Mouse (Mus musculus): ENCODE measurements around the gene Chd5.

The Chd5 gene

GRCm38 (mm10) chr4:152318517-152319234, 19.8 kb upstream of the Chd5 start, which contains the start of gene Rnf207:
Gene Rnf207, minus strand, starts transcription at chr4:152318993.
- no peak for DNase-seq

- DNase-seq: no peak
Measured at GRCm38 (mm10) chr4:152321464-152321863, 17.0 kb upstream of the Chd5 start.

- no peak for DNase-seq
Measured at GRCm38 (mm10) chr4:152324641-152325562, 13.5 kb upstream of the Chd5 start.

DNA sequence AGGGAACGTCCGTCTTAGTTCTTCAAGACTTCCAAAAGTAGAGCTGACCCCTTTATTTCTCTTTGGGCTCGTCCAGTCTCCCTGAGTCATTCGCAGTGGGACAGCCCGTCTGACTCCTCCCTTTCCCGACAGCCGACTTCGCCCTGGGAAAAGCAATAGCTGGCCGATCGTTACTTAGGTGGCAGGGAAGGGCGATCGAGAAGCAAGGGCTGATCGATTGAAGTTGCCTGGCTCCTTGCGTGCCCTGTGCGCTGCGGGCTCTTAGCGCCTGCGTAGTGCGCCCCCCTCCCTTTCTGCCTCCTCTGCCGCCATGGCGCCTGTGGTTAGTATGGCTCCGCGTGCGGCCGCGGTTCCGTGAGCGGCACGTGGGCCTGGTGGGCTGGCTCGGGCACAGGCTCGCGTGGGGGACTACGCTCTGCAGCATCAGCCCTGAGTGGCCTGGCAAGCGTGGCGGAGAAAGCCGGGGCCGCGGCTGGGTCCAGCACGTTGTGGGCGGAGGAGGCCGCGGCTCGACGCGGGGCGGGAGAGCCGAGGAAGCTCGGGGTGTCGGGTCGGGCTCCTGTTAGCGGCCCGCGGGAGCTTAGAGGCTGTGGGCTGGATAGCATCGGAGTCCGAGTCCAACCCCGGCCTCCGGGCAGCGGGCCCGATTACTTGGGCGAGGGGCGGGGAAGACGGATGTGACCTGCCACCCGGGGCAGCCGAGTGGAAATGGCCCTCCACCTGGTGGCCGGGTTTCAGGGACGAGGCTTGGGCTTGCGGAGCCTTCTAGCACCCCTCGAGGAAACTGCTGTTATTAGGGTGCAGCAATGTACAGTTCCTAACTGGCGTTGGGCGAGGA, 12.7 kb upstream of the Chd5 start, which contains the start of gene Rpl22:
Gene Rpl22 (plus strand): TSS at position 169 of the 838 bp plus-strand sequence.
- peak; percentile 96 for DNase-seq

DNA sequence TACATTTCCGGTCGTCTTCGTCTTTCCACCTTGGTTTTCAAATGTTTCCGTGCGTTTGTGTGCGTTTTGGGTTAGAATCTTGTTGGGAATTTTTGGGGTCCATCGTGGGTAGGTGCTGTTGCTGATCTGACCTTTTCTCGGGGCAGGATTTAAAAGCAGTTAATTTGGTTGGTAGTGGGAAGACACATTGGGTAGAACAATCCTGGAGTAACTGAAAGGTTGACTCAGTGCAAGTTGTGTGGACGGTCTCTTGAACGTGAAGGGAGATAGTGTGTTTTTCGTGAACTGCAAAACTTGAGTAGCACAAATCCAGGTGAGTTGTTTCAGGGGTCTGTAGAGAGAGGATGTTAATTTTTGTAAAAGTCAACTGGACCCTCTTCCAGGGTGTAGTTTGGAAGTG, 11.9 kb upstream of the Chd5 start:
- no peak for DNase-seq

DNA sequence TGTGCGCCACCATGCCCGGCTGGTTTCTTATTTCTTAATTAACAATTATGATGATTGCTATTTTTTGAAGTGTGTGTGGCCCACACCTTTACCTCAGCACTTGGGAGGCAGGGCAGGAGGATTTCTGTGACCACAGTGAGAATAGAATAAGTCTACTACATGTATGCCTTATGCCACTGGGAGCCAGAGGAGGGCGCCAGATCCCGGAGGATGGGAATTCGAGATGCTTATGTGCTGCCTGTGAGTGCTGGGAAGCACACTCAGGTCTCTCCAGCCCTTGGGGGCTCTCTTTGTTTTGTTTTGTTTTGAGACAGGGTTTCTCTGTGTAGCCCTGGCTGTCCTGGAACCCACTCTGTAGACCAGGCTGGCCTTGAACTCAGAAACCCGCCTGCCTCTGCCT, 9.8 kb upstream of the Chd5 start:
- DNase-seq: no peak

DNA sequence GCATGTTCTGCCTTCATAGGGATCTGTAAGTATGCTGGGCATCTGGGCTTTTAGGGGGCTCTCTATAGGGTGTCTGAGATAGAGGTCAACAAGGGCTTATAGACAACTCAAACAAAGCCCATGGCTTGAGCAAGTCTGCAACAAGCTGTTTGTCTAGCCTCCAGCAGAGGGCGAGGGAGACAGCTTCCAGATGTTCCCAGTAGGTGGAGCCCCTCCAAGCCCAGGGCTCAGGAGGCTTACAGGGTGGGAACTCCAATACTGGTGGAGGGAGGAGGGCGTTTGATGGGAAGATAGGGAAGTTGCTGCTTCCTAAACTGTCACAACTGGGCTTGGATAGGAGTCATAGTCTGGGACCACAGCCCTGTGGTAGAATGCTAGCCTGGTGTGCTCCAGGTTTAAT, 5.5 kb upstream of the Chd5 start:
- no peak for DNase-seq

DNA sequence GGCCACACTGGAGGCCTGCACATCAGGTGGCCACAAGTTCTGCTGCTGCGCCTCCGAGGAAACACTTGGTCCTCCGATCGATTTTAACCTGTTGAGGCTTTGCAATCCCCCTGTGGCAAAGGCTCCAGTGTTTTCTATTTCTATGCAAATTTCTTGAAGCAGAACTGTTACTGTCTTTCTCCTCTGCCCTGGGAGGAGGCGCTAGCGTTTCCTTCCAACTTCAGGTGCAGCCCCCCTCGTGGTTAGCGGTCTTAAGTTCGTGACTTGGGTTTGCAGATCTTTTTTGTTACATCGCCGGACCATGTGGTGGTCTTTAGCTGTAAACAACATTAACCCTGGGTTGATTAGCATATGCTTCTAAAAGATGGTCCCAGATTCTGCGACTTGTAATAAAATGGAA, 4.9 kb upstream of the Chd5 start:
- DNase-seq: no peak

DNA sequence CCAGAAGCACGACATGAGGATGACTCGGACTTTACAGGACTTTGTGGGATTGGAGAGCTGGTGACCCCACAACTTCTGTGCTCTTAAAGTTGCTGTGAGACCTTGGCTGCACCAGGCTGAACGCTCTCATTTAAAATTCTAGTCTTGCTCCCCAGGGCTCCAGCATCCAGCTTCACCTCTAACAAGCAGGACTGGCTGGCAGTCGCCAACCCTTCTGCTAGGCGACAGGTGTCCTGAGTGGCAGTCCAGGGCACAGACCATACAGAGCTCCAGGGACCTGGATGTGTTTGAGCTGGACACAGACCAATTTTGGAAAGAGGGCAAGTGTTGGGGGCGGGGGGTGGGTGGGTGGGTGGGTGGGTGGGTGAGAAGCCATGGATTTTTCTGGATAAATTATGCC, 679 bp upstream of the Chd5 start:
- no peak for DNase-seq

DNA sequence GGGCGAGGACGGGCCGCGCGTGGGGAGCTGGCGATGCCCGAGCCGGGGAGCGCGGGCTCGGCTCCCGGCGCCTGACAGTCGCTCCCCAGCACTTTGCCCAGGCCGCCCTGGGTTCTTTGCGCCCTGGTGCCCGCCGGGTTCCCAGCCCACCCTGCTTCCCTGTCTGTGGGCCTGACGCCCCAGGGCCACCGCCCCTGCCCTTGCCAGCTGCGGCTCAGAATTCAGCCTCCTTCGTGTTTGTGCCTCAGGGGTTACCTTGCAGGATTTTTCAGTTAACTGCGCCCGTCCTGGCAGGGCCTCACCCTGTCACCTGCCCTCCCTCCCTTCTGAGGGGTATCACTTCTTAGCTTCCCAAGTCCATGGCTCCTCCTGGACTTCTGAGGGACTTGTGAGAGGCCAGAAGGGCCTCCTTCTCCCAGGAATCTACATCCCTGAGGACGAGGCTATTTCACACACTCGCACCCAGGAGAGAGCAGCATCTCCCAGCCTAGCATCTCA, 891 bp downstream of the Chd5 start:
- no peak for DNase-seq

DNA sequence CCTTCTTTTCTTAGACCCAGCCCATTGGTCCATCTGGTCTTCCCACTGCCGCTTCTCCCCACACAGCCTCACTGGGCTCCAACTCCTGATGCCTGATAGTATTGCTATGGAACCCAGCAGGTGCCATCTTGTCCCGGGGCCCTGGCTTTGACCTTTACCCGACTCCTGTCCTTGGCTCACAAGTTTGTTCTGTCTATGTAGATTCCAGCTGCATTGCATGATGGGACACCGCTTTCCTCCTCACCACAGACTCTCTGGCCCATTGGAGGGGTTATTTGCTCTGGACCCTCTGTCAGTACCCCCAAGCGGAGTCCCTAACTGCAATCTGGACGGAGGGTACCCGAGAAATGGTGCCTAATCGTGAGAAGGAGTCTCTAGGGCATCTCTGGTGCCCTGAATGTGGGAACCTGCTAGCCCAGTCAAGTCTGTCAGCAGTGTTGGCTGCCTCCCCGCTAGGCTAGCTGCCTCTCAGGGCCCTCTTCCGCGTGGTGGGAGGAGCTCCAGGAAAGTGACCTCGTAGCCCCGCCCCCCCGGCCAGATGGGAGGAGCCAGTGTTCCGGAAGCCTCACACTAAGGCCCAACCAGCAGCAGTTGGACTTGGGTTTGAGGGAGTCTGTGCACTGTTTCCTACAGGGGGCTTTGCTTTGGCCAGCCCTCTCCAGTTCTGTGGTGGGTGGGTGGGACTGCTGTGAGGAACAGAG, 2.3 kb downstream of the Chd5 start:
- no peak for DNase-seq

DNA sequence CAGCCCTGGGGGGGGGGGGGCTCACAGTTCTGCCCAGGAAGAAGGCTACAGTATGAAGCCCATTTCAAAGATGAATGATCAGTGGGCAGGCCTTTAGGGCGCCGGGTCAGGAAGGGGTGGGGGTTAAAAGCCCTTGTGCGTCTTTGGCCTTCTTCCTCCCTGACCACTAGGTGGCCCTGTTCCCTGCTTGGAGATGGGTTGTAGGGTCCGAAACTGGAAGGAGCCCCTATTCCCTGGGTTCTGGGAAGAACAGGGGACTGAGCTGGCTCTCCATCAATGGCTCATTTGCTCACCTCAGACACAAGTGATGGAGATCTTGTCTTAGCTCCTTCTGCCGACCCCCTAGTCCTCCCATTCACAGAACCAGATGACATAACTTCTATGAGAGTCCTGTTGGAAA, 4.8 kb downstream of the Chd5 start:
- DNase-seq: no peak

DNA sequence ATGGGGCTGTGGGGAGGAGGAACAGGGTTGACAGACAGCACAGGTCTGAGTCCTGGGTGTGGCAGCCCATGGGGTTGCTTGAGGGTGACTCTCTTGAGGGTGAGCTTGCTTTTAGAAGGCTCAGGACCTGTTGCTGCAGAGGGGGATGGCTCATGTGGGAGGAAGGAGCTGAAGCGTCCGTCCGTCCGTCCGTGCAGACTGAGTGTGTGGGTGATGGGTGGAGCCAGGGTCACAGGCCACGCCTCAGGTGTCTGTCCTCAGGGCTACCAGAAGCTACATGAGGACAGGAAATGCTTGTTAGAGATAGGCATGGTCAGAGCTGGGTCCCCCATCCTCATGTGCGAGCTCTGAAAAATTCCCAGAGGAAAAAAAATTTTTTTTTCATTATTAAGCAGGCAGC, 6.2 kb downstream of the Chd5 start:
- no peak for DNase-seq

DNA sequence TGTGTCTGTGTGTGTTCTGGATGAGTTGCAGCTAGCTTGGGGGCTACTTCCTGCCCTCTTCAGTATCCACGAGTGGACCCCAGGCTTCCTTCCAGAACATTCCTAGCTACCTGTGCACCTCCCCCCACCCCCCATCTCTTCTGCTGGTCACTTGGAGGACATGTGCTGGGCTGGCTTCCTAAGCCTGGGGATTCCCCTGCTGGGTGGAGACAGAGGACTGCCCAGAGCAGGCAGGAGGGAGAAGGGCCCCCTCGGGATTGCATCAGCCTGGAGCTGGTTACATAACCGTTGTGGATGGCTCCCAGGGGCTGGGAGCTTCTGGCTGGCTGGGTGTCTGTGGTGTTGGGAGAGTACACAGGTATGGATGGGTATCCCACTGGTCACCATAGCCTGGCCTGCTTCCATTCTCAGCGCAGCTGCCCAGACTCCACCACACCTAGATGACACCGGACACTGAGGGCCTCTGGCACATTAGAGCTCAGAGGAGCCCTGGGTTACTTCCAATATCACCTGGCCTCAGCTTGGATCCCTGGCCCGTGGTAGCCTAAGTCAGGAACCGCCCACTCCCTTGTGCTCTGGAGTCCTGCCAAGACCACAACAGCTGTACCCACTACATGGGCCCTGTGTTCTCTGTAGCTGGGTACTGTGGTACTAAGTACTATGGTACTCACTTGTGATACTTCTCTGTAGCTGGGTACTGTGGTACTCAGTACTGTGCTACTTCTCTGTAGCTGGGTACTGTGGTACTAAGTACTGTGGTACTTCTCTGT, 6.9 kb downstream of the Chd5 start:
- no peak for DNase-seq

DNA sequence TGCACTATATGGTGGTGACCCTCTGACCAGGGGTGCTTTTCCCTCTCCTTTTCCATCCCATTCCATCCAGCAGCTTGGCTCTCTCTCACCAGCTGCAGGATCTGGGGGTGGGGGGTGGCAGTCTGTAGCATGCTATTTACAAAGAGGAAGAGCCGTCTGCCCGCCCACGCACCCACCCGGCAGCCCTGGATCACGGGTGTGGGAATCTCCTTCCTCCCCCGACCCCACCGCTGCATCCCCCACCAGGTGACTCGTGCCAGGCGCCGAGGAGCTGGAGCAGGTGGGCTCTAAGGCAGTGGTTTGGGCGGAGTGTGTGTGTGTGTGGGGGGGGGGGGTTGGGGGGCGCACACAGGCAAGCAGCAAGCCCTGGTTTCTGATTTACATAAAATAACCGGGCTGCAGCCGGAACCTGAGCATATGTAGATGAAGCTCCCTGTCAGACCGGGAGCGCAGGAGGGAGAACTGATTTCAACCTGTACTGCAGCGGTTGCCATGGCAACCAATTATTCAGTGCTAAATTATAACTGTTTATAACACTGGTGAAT, 11.5 kb downstream of the Chd5 start:
- DNase-seq: no peak

GRCm38 (mm10) chr4:152350722-152351421, 12.4 kb downstream of the Chd5 start:
- DNase-seq: no peak

GRCm38 (mm10) chr4:152351422-152352305, 13.2 kb downstream of the Chd5 start:
- DNase-seq: no peak

GRCm38 (mm10) chr4:152353886-152354637, 15.6 kb downstream of the Chd5 start:
- no peak for DNase-seq

DNA sequence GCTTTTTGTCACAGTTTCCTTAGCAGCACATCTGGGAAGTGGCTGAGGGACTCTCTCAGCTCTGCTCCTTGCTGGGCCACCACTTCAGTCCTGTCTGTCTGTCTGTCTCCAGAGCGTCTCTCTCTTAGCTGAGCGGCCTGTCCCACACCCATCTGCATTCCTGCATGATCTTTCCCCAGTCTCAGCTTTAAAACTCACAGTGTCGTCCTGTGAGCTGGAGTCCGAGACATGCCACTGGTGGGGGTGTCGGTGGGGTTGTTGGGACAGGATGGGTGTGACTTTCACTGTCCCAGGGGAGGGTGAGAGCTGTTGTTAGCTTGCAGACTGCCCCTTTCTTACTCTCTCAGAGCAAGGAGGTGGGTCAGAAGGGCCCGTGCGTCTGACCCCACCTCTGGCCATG, 17.2 kb downstream of the Chd5 start:
- DNase-seq: no peak
